Mouse (Mus musculus) mammary gland, adult 2 months (tissue): ENCODE results near the gene Il17a. TPM values are rescaled to one million over a fixed set of nuclear protein-coding genes. Genes with fewer than 3 reads are reported as not detected.

ENCODE experiments used
- polyA plus RNA-seq: library from polyadenylated mRNA; depleted of rRNA; stranded (reverse); fragments of >200 nt; gene quantifications from 2 replicates; pipeline ENCODE4 v1.2.3, GENCODE M21; 2012; ENCODE audit warnings: low replicate concordance; rRNA removed

The Il17a gene
- not detected in 2 replicates for polyA plus RNA-seq

DNA sequence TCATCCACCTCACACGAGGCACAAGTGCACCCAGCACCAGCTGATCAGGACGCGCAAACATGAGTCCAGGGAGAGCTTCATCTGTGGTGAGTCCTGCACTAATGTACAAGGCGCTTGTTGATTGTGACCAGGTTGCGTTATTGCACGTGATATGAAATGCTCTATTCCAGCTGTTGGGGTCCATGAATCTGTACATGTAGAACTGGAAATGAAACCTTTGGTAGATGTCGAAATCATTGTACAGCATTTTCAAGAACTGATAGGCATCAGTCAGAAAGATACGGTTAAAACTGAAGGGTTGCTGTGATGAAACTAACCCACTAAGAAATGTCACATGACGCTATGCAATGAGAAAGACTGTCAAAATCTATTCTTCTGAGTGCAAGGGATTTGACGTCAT is at the start of gene Il17a:
Gene Il17a (plus strand): TSS at position 3 of the 400 bp plus-strand sequence.

Other genes starting within 250 kb of the Il17a start
- gene Pkhd1, start 112.8 kb upstream of the Il17a start, polyA plus RNA-seq = 0.01 TPM in 2 replicates
- gene Il17f, start 59.7 kb downstream of the Il17a start, polyA plus RNA-seq = not detected in 2 replicates
- gene Mcm3, start 89.4 kb downstream of the Il17a start, polyA plus RNA-seq = 9.5 and 11.4 TPM in 2 replicates
- gene Paqr8, start 159.7 kb downstream of the Il17a start, polyA plus RNA-seq = 4.6 and 6.2 TPM in 2 replicates
- gene Efhc1, start 220.7 kb downstream of the Il17a start, polyA plus RNA-seq = 1.6 and 3.2 TPM in 2 replicates